8 mouse cellular contexts compared by ENCODE assay signal in the genomic region with DNA sequence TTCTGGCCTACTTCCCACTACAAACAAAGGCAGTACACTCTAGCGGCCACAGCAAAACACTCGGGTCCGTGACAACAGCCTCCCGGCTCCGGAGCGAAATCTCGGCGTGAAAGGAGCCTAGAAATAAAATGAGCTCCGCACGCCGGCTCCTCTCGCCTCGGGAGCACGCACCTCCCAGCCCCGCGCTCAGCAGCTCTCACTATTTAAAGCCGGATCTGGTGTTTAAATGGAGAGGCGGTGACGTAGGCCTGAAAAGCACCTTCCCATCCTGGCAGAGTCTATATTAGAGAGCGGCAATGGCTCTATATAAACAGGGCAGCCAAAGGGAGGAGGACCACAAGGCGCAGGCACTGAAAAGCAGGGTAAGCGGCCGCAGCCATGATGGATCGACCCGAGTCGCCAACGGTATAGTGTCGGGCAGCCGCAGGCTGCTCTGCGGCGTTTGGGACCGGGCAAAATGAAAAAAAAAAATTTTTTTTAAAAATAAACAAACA. TPM values are rescaled to one million over a fixed set of nuclear protein-coding genes. Genes with fewer than 3 reads are reported as not detected.
DNase-seq lines count a peak whose midpoint lies in the region; ATAC-seq and TF ChIP-seq lines count a peak whose summit lies in the region.

No protein-coding gene starts in this region.

- peak; percentile 98 for DNase-seq in 416B (ENCODE audit: low read depth)
- peak; percentile 95 for DNase-seq in heart, embryonic 10.5 days (ENCODE audit: low spot score)
- peak; percentile 89 for DNase-seq in liver
- DNase-seq in spleen, postnatal 4 days (ENCODE audit: low spot score in 2 of 2): peak; percentile 86 to 93

- H3K4me2 ChIP-seq in embryonic facial prominence, embryonic 15.5 days (replicated peaks): peak overlapping the region; percentile 52
- H3K4me2 ChIP-seq in kidney, embryonic 15.5 days: peak overlapping the region; percentile 60

- TF ChIP-seq CTCF in bone marrow, adult 2 months (IDR thresholded peaks at IDR 0.05; ENCODE audit: control insufficient read depth, insufficient read depth, low read length): 0 out of 2 replicates have a peak, but pooled peaks have one; percentile 1

- H3K36me3 ChIP-seq in embryonic facial prominence, embryonic 15.5 days: peaks cover 7% of the 10 kb centered on the region; the same call in 1 of the 2 replicates
- H3K36me3 ChIP-seq in heart, embryonic 10.5 days: peaks cover 23% of the 10 kb centered on the region
- H3K36me3 ChIP-seq in kidney, embryonic 15.5 days: peaks cover 25% of the 10 kb centered on the region

- H3K9ac ChIP-seq in embryonic facial prominence, embryonic 15.5 days: peak overlapping the region; percentile 95
- peak overlapping the region; percentile 99 for H3K9ac ChIP-seq in kidney, embryonic 15.5 days

- WGBS in bone marrow, adult 2 months: under 1% methylated on average over 32 of the region's 32 CpGs
- WGBS in embryonic facial prominence, embryonic 15.5 days: under 1% methylated on average over 32 of the region's 32 CpGs
- WGBS in heart, embryonic 10.5 days: under 1% methylated on average over 32 of the region's 32 CpGs
- WGBS in kidney, embryonic 15.5 days: under 1% methylated on average over 32 of the region's 32 CpGs

- peak overlapping the region; percentile 99 for H3K27ac ChIP-seq in bone marrow, adult 2 months (ENCODE audit: control insufficient read depth, insufficient read depth, low read depth, low read length, poor library complexity)
- peak overlapping the region; percentile 100 for H3K27ac ChIP-seq in embryonic facial prominence, embryonic 15.5 days (replicated peaks)
- peak overlapping the region; percentile 100 for H3K27ac ChIP-seq in heart, embryonic 10.5 days
- H3K27ac ChIP-seq in kidney, embryonic 15.5 days: peak overlapping the region; percentile 100

- peak; percentile 98 for TF ChIP-seq POLR2A in bone marrow, adult 2 months (IDR thresholded peaks at IDR 0.05; ENCODE audit: borderline replicate concordance, control insufficient read depth, low read depth, low read length)

- H3K9me3 ChIP-seq in embryonic facial prominence, embryonic 15.5 days (replicated peaks): no peaks in the 10 kb centered on the region
- H3K9me3 ChIP-seq in heart, embryonic 10.5 days: no peaks in the 10 kb centered on the region
- no peaks in the 10 kb centered on the region for H3K9me3 ChIP-seq in kidney, embryonic 15.5 days (replicated peaks)

- no peaks in the 10 kb centered on the region for H3K27me3 ChIP-seq in embryonic facial prominence, embryonic 15.5 days
- H3K27me3 ChIP-seq in heart, embryonic 10.5 days (ENCODE audit: insufficient read depth, poor library complexity, severe bottlenecking): no peaks in the 10 kb centered on the region
- H3K27me3 ChIP-seq in kidney, embryonic 15.5 days: no peaks in the 10 kb centered on the region

- ATAC-seq in embryonic facial prominence, embryonic 15.5 days (ENCODE audit: insufficient number of reproducible peaks, low FRiP score, low TSS enrichment, low read depth): peak; percentile 90
- ATAC-seq in kidney, embryonic 15.5 days (replicated peaks; ENCODE audit: low FRiP score): peak; percentile 88
- peak; percentile 65 for ATAC-seq in monocyte, adult 5-6 weeks (replicated peaks; ENCODE audit: insufficient number of reproducible peaks, low FRiP score, low TSS enrichment, poor library complexity, severe bottlenecking)

- H3K4me1 ChIP-seq in bone marrow, adult 2 months (ENCODE audit: control insufficient read depth, insufficient read depth, low read length): peaks cover 4% of the 10 kb centered on the region
- peaks cover 17% of the 10 kb centered on the region for H3K4me1 ChIP-seq in embryonic facial prominence, embryonic 15.5 days
- peaks cover 23% of the 10 kb centered on the region; the same call in 1 of the 2 replicates for H3K4me1 ChIP-seq in heart, embryonic 10.5 days
- H3K4me1 ChIP-seq in kidney, embryonic 15.5 days: peaks cover 19% of the 10 kb centered on the region

- peak overlapping the region; percentile 72 for H3K4me3 ChIP-seq in bone marrow, adult 2 months (replicated peaks; ENCODE audit: control insufficient read depth, low read depth, low read length)
- peak overlapping the region; percentile 81 for H3K4me3 ChIP-seq in embryonic facial prominence, embryonic 15.5 days (replicated peaks)
- H3K4me3 ChIP-seq in heart, embryonic 10.5 days: peak overlapping the region; percentile 91
- peak overlapping the region; percentile 91 for H3K4me3 ChIP-seq in kidney, embryonic 15.5 days (replicated peaks)

RNA-seq across cellular contexts. Expression of gene Gtf2a1, which starts 2.1 kb away (rescaled TPM):
- 26.2 and 38.5 TPM in 2 replicates for polyA plus RNA-seq in bone marrow, adult 2 months (2011; ENCODE audit: insufficient read depth, insufficient read length, low replicate concordance, missing spikeins)
- 36.5 and 36.8 TPM in 2 replicates for polyA plus RNA-seq in embryonic facial prominence, embryonic 15.5 days (2015; fragmentation: Nextera tagmentation; extraction: Ambion mirVana)
- 32.0 and 42.3 TPM in 2 replicates for polyA plus RNA-seq in heart, embryonic 10.5 days (2016; fragmentation: Nextera tagmentation; extraction: Ambion mirVana)
- polyA plus RNA-seq in kidney, embryonic 15.5 days (2015; fragmentation: Nextera tagmentation; extraction: Ambion mirVana): 46.6 and 50.0 TPM in 2 replicates
- total RNA-seq in monocyte, adult 5-6 weeks (2017): 31.8 to 40.7 TPM (median 36.9 TPM) in 3 replicates

Comparison
In these comparisons a context has a peak if more than half of its experiments do, and no peak if none do; other contexts are left out.
1. Peak in every context shown above with its lines: DNase-seq, ATAC-seq, H3K4me3 ChIP-seq and H3K27ac ChIP-seq.